Mouse (Mus musculus) ES-Bruce4 (cell line): ENCODE data around the gene B3galnt1. TPM values are rescaled to one million over a fixed set of nuclear protein-coding genes. Genes with fewer than 3 reads are reported as not detected.

Source experiments
- H3K27ac ChIP-seq: 2 replicates; pipeline ENCODE4 v1.5.1; 2012; ENCODE audit warnings: low read length, inconsistent platforms; ENCODE audit not compliant: insufficient read depth
- H3K27me3 ChIP-seq: 2 replicates; pipeline ENCODE4 v1.6.1; 2012; ENCODE audit warnings: mild to moderate bottlenecking, low read length, inconsistent platforms; ENCODE audit not compliant: control insufficient read depth, poor library complexity, insufficient read depth, severe bottlenecking
- H3K36me3 ChIP-seq: 2 replicates; pipeline ENCODE4 v1.6.1; 2012; ENCODE audit warnings: inconsistent platforms, mild to moderate bottlenecking, low read length, moderate library complexity; ENCODE audit not compliant: control insufficient read depth, poor library complexity, insufficient read depth, severe bottlenecking
- H3K4me1 ChIP-seq: one replicate; pipeline ENCODE4 v1.8.1; 2011; ENCODE audit warnings: low read length; ENCODE audit not compliant: control insufficient read depth, insufficient read depth
- H3K4me3 ChIP-seq: 2 replicates; pipeline ENCODE4 v1.5.1; 2011; ENCODE audit warnings: low read depth, mild to moderate bottlenecking, low read length
- H3K9ac ChIP-seq: 2 replicates; pipeline ENCODE4 v1.6.1; 2012; ENCODE audit warnings: low read depth, mild to moderate bottlenecking, inconsistent platforms; ENCODE audit not compliant: poor library complexity, severe bottlenecking
- H3K9me3 ChIP-seq: replicated peaks from 2 replicates; pipeline ENCODE4 v1.6.1; 2012; ENCODE audit warnings: mild to moderate bottlenecking, low read length, inconsistent platforms; ENCODE audit not compliant: control insufficient read depth, poor library complexity, insufficient read depth, severe bottlenecking
- CTCF ChIP-seq: IDR thresholded peaks from one replicate; pipeline ENCODE4 v1.8.1; 2011; ENCODE audit warnings: low read depth, low read length
- EP300 ChIP-seq: IDR thresholded peaks from 2 replicates; pipeline ENCODE4 v1.6.1; 2011; ENCODE audit warnings: low read depth, low read length; ENCODE audit not compliant: insufficient read depth
- POLR2A ChIP-seq: IDR thresholded peaks from one replicate; pipeline ENCODE4 v1.8.1; 2011; ENCODE audit warnings: low read length; ENCODE audit not compliant: insufficient read depth
- polyA plus RNA-seq: library from polyadenylated mRNA; stranded (reverse); fragments of >200 nt; gene quantifications from 2 replicates; pipeline ENCODE4 v1.2.4, GENCODE M21; 2011; ENCODE audit warnings: low read depth; ENCODE audit not compliant: missing spikeins, insufficient read depth, insufficient read length

B3galnt1 gene
- polyA plus RNA-seq, 1 experiment: 4.8 TPM

DNA sequence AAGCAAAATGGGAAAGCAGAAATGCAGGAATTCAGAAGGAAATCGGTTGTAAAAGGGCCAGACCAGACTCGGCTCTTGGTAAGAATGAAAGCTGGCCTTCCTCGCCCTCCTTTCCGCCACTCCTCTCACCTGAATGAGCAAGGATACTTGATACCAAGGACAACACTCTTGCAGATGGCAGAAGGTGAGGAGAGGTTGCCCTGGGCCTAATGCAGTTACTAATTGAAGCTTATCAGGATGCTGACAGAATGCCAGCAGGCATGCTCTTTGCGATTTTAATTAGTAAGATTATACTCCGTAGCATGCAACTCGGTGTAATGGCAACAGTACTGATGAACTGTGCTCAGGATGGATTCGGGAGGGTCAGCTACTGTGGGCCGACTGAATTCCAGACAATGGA is 67.2 kb downstream of the B3galnt1 start:
- no peak overlapping the region for H3K4me3 ChIP-seq
- no peaks in the 10 kb centered on the region for H3K9me3 ChIP-seq
- H3K36me3 ChIP-seq: no peaks in the 10 kb centered on the region
- H3K27ac ChIP-seq: no peak overlapping the region
- no peak for TF ChIP-seq POLR2A
- no peak for TF ChIP-seq CTCF
- no peak for TF ChIP-seq EP300
- H3K9ac ChIP-seq: no peak overlapping the region
- H3K27me3 ChIP-seq: no peaks in the 10 kb centered on the region
- no peaks in the 10 kb centered on the region for H3K4me1 ChIP-seq

DNA sequence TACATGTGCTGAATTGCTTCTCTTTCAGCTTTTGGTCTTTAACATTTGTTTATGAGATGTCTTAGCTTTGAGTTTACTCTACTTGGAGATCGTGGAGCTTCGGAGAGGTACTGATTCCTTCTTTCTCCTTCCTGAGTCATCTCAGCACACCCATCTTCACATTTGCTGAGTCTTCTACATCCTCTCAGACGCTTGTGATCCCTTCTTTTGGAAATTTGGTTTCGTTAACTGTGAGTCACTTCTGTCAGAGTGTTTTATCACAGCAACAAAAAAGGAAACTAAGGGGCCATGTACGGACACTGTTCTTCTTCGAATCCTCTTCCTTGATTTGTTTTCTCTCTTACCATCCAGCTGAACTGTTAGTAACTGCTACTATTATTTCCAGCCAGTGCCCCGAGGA is 69.2 kb downstream of the B3galnt1 start:
- no peaks in the 10 kb centered on the region for H3K27me3 ChIP-seq
- H3K27ac ChIP-seq: no peak overlapping the region
- no peaks in the 10 kb centered on the region for H3K36me3 ChIP-seq
- H3K4me3 ChIP-seq: no peak overlapping the region
- H3K9me3 ChIP-seq: no peaks in the 10 kb centered on the region
- TF ChIP-seq EP300 (no peak), CTCF (no peak), POLR2A (no peak)
- no peak overlapping the region for H3K9ac ChIP-seq
- no peaks in the 10 kb centered on the region for H3K4me1 ChIP-seq

DNA sequence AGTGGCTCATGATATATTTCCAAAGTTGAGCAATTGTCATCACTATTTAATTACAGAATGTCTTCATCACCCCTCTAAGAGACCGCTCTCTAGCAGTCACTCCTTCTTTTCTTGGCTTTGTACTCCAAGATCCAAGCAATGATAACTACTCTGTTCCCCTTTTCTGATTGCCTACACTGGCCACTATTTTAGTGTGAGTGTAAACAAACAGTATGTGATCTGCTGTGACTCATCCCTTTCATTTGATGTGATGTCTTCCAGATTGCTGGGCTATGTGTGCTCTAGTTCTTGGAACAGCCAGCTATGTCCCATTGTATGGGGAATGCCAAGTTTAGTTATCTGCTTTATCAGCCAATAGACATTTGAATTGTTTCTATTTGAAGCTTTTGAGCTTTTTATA is 71.4 kb downstream of the B3galnt1 start:
- TF ChIP-seq POLR2A: no peak
- no peak for TF ChIP-seq CTCF
- no peak for TF ChIP-seq EP300
- no peak overlapping the region for H3K4me3 ChIP-seq
- H3K27ac ChIP-seq: no peak overlapping the region
- H3K27me3 ChIP-seq: no peaks in the 10 kb centered on the region
- H3K36me3 ChIP-seq: no peaks in the 10 kb centered on the region
- no peak overlapping the region for H3K9ac ChIP-seq
- peaks cover 12% of the 10 kb centered on the region for H3K9me3 ChIP-seq
- no peaks in the 10 kb centered on the region for H3K4me1 ChIP-seq

DNA sequence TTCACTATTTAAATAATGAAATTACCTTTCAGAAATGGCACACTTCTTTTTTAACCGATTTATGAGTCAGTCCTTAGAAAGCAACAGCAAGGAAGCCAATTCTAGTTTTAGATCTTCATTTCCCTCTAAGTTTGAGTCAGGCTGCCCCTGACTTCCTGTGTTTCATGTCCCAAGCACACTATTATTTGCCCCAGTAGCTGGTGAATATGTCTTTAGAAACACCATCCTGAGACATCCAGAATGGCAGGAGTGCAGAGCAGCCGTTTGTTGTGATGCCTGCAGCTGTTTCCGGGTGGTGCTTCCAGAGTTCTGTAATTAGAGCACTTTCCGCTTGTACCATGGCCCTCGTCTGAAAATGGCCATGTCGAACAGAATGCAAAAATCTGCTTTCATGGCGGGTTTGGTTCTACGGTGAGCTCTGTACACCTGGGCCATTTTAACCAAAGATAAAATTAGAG is 73.7 kb downstream of the B3galnt1 start:
- H3K9me3 ChIP-seq: peaks cover 15% of the 10 kb centered on the region
- TF ChIP-seq CTCF: no peak
- no peak for TF ChIP-seq EP300
- TF ChIP-seq POLR2A: no peak
- H3K36me3 ChIP-seq: no peaks in the 10 kb centered on the region
- H3K27me3 ChIP-seq: no peaks in the 10 kb centered on the region
- H3K27ac ChIP-seq: no peak overlapping the region
- no peak overlapping the region for H3K4me3 ChIP-seq
- H3K4me1 ChIP-seq: no peaks in the 10 kb centered on the region
- H3K9ac ChIP-seq: no peak overlapping the region

DNA sequence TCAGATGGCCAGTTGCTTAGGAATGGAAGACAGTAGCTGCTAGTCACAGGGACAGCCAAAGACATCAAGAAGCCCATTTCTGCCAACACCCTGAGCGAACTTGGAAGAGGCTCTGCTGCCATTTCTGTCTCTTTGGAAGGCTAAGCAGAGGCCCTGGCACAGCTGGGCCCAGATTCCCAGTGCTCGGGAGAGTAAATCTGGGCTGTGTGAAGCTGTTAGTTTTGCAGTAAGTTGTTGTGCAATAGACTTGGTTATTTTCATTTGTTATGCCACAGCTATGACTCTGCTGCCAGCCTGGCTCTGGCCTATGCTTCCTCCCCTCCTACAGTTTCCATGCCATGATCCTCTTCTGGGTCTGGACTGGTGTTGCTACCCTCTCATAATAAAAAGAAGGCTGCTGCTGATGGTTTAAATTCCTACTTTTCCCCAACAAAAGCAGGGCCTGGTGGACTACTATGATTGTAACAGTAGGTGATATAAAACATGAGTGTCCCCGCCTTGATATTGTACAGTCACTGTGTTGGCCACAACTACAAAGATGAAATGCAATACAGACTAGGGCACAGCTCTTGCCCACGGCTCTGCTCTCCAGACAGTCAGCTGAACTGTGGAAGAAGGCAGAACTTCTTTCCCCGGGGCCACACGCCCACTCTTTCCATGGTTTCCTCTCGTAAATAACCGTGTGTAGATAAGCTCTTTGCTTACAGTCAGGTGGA is 74.2 kb downstream of the B3galnt1 start:
- TF ChIP-seq CTCF (no peak), POLR2A (no peak), EP300 (no peak)
- no peak overlapping the region for H3K4me3 ChIP-seq
- no peaks in the 10 kb centered on the region for H3K27me3 ChIP-seq
- peaks cover 15% of the 10 kb centered on the region for H3K9me3 ChIP-seq
- H3K4me1 ChIP-seq: no peaks in the 10 kb centered on the region
- H3K36me3 ChIP-seq: no peaks in the 10 kb centered on the region
- H3K9ac ChIP-seq: no peak overlapping the region
- H3K27ac ChIP-seq: no peak overlapping the region

Other genes starting within 250 kb of the B3galnt1 start
- gene Nmd3, start 123.0 kb upstream of the B3galnt1 start, polyA plus RNA-seq: 215 and 251 TPM in 2 replicates